Mouse (Mus musculus) thymus, adult 2 months (tissue): ENCODE data around the gene Smu1.

Source experiments
- CTCF ChIP-seq: fragments of 200-500 bp; IDR thresholded peaks from 2 replicates; pipeline ENCODE4 v1.5.1; 2012; ENCODE audit warnings: mild to moderate bottlenecking, control low read depth, low read length, moderate library complexity, borderline replicate concordance; ENCODE audit not compliant: control insufficient read depth, poor library complexity, insufficient read depth; ENCODE audit errors: extremely low read depth
- POLR2A ChIP-seq: fragments of 200-500 bp; IDR thresholded peaks from 2 replicates; pipeline ENCODE4 v1.6.1; 2012; ENCODE audit warnings: mild to moderate bottlenecking, low read length, control low read depth, moderate library complexity; ENCODE audit not compliant: control insufficient read depth, poor library complexity, insufficient read depth; ENCODE audit errors: extremely low read depth

- TF ChIP-seq CTCF: no peak
- no peak for TF ChIP-seq POLR2A
Measured at GRCm38 (mm10) chr4:40727247-40727646, 30.5 kb downstream of the Smu1 start.
